Mouse (Mus musculus): Measurements from ENCODE around the gene Naa35.

The Naa35 gene

DNA sequence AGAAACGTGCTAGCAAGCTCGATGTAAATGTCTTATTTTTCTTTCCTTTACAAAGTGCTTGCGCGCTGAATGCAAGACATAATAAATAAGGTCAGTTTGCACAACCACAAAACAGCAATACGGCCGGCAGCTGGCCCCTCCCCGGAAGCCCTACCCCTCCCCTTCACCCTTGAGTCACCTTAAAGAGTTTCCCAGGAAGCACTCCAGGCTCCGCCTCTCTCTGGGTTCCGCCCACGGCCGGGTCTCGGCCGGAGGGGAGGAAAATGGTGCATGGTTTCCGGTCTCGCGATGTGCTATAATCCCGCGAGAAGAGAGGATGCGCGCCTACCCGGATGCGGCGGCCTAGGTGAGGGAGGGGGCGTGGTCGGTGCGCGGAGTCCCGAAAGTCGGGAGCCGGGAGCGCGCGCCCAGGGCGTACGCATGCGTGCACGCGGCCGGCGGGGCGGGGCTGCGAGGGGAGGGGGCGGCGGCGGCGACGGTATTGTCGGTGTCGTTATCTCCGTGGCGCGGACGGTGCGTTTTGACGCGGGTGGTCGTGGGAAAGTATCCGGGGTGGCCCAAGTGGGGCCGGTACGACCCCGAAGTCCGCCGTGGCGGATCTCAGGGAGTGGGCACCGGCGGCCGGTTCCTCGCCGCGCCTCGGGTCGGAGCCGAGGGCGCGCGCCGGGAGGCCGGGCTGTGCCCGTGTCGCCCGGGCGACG, at the start of gene Naa35, which contains the start of gene Agtpbp1:
Gene Naa35 (plus strand): TSS at position 313 of the 701 bp plus-strand sequence.
Gene Agtpbp1 (minus strand): TSS at position 281 of the 701 bp plus-strand sequence.
- DNase-seq (ENCODE audit: low spot score) = peak; percentile 98

DNA sequence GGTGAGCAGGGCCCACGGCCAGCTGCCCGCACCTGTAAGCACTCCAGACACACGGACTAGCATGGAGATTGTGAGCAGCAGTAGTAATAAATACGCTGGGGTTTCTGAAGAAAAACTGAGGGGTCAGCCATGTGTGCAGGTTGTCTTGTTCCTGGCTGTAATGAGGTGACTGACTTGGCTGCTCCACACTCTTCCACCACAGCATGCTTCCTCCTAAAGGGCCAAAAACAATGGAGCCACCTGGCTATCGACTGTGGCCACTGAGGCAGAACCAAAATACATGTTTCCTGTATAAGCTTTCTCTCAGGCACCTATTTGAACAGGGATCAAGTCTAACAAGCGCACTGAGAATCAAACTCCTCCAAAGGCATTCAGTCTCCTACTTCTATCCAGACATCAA, 49.3 kb upstream of the Naa35 start:
- no peak for DNase-seq (ENCODE audit: low spot score)

DNA sequence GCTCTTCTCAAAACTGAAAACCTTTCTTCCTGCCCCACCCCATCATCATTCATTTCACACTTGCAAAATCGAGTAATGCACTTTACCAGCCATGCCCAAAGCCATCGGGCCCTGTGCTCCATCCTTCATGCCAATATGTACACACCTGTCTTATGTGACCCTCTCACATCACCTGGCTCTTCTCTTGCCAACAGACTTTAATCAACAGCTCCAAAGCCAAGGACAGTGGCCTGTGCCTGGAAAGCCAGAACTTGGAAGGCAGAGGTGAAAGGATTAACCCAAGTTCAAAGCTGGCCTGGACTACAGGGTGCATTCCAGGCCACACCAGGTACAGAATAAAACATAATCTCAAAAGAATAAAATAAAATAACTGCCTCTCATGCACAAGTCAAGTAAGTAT, 48.4 kb upstream of the Naa35 start:
- no peak for DNase-seq (ENCODE audit: low spot score)

DNA sequence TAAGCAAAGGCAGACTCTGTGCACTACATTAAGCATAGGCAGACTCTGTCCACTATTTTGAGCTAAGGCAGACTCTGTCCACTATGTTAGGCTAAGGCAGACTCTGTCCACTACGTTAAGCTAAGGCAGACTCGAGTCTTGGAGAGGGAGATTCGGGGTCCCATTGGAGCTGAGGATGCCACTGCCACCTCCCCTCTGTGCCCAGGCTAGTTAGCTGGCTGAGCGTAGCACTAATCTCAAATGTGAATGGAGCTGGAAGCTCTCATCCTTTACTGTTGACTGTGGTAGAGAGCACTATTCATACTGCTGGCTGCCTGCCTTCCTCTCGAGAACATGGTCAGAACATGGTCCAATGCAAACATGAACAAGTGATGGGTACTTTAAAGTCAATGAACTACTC, 46.4 kb upstream of the Naa35 start:
- DNase-seq (ENCODE audit: low spot score) = no peak

DNA sequence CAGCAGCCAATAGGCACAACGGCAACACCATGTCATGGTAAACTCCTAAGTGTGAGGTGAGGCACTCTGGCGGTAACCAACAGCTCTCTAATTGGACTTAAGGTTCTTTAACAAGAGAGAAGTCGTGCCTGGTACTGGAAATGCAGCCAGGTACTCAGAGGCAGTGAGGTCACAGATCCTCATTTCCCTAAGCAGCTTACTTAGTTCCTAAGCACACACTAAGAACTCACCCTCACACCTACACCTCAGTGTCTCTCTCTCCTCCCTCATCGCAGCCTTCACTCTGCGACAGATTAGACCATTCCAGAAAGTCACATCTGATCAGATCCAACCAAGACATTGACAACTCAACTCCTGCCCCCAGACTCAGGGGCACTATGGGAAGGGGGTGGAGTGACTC, 45.0 kb upstream of the Naa35 start:
- DNase-seq (ENCODE audit: low spot score) = no peak

DNA sequence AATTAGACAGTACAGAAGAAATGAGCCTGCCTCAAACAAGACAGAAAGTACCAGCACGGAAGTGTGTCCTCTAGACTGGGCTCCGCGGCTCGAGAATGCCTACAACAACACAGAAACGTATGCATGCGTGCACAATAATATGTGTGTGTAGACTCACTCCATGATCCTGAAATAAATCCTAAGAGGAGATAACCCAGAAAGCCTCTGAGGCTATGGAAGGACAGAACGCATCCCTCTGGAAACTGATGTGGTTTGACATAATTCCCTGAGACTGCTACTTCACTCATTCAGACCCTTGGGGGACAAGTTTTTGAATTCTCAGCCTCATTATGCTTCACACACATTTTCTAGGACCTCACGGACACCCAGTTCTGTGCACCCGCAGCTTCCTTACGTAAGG, 42.6 kb upstream of the Naa35 start:
- no peak for DNase-seq (ENCODE audit: low spot score)

DNA sequence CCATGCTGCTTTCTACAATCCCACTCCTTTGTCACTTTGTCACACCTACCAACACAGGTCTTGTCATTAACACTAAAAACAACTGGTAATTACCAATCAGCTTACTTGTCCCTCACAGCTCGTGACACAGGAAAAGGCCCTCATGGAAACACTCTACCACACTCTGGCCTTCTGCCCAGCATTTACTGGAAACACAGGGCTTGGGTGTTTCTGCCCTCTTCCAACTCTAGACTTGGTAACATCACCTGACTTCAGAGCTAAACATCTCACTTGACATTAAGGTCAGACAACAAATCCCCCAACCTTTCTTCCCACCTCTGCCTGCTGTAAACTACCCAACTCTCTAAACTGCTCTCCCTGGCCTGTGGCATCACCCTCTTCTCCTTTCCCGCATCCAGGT, 38.0 kb upstream of the Naa35 start:
- DNase-seq (ENCODE audit: low spot score) = no peak

DNA sequence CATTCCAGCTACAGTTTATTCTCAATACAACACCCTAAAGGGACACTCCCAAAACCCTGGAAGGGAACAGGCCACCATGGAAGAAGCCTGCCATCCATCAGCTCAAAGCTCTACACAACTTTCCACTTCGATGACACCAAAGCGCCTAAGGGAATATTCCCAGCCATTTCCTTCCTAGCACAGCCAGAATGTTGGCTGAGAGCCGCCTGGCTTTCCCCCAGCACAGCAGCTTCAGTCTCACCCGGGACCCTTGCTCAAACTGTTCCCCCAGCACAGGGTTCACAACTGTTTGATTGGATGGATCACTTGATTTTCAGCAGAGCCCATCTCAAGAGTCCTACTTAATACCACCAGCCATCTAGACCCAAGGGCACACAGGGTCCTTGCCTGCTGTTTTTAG, 37.3 kb upstream of the Naa35 start:
- no peak for DNase-seq (ENCODE audit: low spot score)

DNA sequence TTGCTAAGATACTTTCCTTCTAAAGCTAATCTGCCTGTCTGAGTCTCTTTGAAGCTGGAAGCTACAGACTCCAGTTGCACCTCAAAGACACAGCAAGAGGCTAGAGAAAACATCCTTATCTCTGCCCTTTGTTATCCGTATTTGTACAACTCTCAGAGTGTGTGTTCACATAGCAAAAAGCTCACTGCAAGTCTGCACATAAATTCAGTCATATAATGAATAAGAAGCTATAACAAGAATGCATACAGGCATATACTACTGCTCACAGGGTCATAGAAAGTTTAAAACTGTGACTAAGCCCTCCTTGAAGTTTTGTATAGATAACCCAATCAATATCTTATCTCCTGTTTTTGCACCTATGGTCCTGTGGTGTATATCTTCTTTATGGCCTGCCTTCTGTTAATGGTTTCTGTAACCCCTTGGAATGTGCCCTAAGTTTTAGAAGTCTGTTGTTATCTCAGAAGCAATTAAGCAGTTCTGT, 35.7 kb upstream of the Naa35 start:
- DNase-seq (ENCODE audit: low spot score) = no peak

DNA sequence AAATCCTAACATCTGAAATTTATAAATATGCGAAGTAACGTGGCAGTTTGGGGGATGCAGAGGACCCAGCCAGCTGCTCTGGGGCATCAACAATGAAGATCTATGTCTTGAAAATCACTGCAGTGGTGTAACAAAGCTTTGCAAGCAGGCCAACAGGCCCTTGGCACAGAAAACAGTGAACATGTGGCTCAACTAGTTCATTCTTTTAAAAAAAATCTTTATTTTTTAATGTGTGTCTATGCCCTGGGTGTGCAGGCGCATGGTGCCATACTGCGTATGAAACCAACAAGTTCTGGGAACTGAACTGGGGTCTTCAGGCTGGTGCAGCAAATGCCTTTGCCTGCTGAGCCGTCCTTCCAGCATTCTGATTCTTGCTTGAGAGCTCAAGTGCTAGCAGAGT, 32.8 kb upstream of the Naa35 start:
- no peak for DNase-seq (ENCODE audit: low spot score)

DNA sequence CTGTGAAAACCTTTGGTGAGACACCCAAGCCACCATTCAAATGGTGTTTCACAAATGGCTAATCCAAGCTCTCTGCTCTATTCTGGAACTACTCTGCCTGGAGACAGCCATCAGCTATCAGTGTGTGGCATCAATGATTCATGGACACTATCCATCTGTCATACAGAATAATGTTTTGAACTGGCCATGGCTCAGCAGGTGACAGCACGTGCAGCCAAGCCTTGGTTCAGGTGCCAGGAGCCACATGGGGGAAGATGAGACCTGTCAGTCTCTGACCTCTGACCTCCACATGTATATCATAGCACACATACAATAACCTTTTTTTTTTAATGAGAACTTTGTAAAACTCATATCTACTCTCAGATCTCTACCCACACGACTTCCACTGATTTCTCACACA, 32.3 kb upstream of the Naa35 start:
- no peak for DNase-seq (ENCODE audit: low spot score)

DNA sequence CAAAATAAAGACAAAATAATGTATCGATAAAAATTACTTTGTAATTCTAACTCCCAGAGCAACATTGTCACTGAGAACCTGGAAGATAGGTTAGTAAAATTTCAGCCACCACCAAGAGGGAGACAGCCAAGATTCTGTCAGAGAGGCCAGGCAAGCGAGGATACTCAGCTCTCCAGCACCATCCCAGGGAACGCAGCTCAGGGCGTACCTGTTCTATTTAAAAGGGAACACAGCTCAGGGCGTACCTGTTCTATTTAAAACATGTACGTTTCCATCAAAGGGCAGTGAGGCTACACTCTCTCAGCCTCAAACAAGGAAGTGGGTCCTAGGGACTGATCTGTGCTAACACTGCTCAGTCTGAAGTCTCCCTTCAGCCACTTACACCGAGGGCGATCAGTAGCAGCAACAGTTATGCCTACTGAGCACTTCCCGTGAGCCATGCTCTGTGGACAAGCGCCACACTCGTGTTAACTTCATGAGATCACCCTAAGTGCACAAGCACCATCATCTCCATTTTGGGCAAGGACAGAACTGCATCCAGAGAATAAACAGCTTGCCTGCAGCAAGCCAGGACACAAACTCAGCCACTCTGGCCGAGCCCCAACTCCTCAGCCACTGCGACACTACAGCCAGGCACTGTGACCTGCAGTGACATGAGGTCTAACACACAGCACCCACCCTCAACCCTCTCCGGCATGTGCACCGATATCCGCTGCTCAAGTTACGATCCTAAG, 30.1 kb upstream of the Naa35 start:
- no peak for DNase-seq (ENCODE audit: low spot score)

DNA sequence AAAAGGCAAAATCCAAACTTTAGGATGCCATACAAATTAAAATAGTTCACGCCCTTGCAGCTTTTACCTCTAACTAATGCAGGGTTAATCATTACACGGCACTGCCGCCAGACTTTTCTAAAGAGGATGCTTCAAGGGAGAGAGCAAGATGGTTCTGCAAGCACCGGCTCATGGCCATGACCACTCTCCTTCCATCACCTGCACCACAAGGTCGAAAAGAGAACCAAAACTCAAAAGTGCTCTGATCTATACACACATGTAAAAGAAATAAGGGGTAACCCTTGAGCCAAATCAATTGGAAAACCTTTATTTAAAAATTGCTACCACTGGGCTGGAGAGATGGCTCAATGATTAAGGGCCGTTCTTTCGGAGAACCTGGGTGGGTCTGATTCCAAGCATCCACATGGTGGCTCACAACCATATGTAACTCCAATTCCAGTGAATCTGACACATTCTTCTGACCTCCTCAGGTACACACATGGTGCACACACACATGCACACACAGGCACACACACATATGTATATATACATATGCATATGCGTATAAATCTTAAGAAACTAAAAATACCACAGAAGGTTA, 29.4 kb upstream of the Naa35 start:
- no peak for DNase-seq (ENCODE audit: low spot score)

DNA sequence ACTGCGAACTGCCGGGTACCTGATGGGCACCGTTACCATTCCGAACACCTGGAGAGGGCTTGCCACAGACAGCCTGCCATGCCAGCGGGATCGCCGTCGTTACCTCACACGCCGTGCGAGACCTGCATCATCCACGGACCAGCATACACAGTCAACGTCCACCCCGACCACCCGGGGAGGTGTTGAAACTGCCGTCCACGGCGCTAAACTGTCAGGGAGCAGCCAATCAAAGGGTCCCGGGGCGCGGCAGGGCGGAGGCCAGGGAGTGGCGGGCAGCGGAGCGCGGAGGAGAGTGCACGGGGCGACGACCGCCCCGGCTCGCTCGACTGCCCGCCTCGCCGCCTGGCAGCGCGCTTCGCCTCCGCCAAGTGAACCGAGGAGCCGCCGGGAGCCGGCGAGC, 28.4 kb upstream of the Naa35 start:
- DNase-seq (ENCODE audit: low spot score) = no peak

DNA sequence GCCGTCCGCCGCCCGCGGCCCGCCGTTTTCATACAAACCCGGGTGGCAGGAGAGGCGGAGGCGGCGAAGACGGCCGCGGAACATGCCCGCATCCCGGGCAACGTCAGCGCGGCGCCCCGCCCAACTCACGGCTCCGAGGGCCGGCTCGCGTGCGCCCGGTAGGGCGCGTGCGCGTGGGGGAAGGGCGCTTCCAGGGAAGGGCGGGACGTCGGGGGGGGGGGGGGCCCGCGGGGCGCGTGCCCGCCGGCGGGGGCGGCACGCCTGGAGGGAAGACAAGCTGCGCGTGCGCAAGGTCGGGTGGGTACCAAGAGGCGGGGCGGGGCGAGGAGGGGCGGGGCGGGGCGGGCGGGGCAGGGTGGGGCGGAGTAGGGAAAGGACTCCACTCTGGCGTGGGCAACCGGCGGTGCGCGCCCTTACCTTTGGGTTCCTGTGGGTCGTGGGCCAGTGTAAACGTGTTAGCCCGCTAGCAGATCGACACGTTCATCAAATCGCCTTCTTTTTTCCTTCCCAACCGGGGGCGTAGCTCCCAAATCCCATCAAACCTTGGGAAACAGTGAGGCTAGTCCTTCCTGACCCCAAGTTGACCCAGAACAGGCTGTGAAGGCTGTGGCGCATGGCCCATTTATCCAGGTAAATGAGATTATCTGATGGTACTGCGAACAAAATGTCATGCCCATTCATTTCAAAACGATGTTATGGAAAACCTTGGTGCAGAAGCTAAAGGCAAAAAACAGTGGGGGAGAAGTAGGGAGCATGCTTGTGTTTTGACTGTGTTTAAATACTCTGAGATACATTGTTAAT, 27.7 kb upstream of the Naa35 start:
- DNase-seq (ENCODE audit: low spot score) = peak; percentile 47

DNA sequence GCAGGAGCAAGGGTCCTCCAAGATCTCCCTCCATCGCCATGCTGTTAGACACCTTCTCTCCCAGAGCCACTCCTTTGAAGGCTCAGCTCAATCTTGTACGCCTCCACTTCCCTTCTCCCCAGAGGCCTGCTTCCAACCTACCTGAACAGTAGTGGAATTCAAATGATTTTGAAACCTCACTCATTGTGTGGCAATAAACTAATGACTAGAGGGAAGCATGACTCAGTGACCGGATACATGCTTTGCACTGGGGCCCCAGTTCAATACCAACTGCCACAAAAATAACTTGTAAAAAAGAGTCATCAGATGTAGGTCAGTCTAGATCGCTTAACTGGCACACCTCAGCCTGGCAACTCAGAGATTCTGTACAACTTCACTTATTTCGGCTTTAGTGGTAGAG, 26.3 kb upstream of the Naa35 start:
- DNase-seq (ENCODE audit: low spot score) = no peak

DNA sequence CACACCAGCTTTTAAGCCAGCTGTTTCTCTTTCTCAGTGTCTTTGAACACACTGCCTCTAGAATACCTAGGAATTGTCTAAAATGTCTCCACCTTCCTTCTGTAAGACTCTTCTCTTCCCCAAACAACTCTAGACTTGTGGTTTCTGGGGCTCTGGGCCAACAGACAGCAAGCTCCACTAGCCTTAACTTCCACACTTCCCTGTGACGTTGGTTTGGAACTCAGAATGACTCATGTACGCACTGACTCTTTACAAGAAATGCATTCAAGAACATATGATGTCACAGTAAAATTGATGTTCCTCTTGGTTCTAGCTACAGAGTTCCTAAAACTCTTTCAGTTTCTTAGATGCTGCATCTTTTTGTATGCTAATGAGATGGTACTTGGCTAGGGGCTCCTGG, 22.6 kb upstream of the Naa35 start:
- no peak for DNase-seq (ENCODE audit: low spot score)

DNA sequence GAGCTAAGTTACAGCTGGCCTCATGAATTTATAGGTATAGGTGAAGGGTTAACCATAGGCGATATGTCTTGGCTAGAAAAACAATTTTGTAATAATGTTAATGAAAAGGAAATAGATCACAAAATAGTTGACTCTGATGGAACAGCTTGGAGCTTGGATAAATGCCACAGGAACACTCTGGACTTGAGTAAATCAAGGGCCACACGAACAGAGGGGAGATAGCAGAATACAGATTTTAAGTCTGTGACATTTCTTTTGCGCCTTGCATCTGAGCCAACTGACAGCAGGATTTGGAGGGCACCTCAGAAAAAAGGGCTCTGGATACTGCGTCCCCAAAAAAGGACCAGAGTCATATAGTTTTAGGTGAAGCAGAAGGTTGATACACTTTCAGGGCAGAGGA, 20.6 kb upstream of the Naa35 start:
- no peak for DNase-seq (ENCODE audit: low spot score)

DNA sequence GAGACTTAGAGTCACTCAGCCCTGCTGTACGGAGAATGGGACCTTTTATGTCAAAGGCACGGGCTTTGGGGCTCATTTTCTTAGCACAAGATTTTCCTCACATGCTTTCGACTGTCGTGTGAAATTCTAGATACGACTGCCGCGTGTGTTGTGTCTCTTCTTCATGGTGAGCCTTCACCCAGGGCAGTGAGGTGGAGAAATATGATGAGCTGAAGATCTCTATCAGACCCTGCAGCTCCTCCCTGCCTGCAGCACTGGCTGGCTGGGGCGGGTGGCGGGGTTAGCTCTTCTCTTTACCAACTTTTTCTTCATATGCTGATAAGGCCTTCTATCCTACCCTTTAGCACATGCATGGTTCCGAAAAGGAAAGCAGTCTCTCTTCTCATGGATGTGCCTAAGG, 20.1 kb upstream of the Naa35 start:
- DNase-seq (ENCODE audit: low spot score) = no peak

DNA sequence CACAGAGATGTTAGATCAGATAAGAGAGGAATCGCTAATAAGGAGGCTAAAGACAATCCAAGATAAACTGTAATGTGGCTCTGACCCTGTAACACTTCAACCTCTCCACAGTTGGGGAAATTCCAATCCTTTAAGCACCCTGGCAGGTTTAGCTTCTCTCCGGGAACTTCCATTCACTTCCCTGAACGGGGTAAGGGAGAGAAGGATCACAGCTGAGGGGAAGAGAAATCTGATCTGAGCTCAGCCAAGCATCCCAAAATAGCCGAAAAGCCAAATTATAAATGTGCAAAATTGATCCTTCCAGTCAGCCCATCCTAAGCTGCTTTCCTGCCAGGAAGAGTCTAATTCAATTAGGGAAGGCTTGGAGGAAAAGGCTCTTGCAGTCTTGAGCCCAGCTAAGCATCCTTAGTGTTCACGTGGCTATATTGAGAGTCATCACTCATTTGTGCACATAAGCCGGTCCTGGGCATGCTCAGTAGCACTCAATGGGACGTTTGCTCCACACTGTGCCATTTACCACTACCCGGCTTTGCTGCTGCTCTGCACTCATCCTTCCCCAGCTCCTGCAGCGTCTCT, 19.0 kb upstream of the Naa35 start:
- no peak for DNase-seq (ENCODE audit: low spot score)

DNA sequence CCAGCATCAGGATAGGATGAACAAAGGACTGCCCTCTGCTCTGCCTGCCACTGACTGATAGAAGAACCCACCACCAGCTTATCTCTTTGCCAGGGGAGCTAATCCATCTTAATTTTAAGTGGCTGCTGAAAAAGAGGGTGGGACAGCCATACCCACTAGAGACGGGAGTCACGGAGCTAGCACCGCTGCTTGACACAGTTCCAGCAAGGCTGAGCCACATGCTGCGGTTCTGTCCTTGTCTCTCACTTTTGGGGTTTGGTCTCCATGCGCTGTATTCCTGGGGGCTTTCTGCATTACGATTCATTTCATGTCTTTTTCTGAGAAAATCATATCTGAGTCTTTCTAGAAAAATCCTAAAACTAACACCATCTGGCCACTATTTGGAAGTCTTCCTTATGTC, 14.0 kb upstream of the Naa35 start:
- DNase-seq (ENCODE audit: low spot score) = no peak

DNA sequence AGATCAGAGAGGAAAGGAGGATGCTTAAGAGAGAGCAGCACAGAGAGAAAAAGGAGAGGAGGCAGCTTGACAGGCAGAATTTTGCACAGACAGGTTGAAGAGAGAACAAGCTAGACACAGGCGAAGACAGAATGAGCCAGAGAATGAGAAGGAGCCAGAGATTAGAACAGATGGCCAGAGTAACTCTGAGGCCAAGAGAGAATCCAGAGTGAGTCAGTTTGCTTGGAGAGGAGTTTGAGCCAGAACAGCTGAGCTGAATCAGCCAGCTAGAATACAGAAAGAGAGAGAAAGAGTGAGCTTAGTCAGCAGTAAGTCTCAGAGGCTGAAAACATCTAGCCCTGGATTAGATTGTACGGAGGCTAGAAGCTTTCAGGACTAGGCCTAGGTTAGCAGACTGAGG, 12.5 kb upstream of the Naa35 start:
- no peak for DNase-seq (ENCODE audit: low spot score)
